Mouse (Mus musculus) spleen, adult 2 months (tissue): Measurements from ENCODE around the gene Fam43a. TPM values are rescaled to one million over a fixed set of nuclear protein-coding genes. Genes with fewer than 3 reads are reported as not detected.
A peak's percentile ranks its signal among the peaks of the same experiment; 100 is the strongest.

Source experiments
- DNase-seq, 2 experiments: peaks; one replicate each; pipeline versions ENCODE4 v3.0.0 to v3.0.0-alpha.2; 2012 to 2021; ENCODE audit warnings: low spot score in 2 of 2, low read depth in 1 of 2
- H3K27ac ChIP-seq: fragments of 200-500 bp; 2 replicates; pipeline ENCODE4 v1.5.1; 2012; ENCODE audit warnings: low read length, inconsistent platforms; ENCODE audit not compliant: insufficient read depth
- H3K27me3 ChIP-seq: fragments of 200-500 bp; 2 replicates; pipeline ENCODE4 v1.6.1; 2012; ENCODE audit warnings: mild to moderate bottlenecking, moderate library complexity, low read length, inconsistent platforms; ENCODE audit not compliant: control insufficient read depth, insufficient read depth
- H3K36me3 ChIP-seq: fragments of 200-500 bp; 2 replicates; pipeline ENCODE4 v1.6.1; 2012; ENCODE audit warnings: mild to moderate bottlenecking, low read length, inconsistent platforms; ENCODE audit not compliant: control insufficient read depth, insufficient read depth
- H3K4me1 ChIP-seq: fragments of 200-500 bp; 2 replicates; pipeline ENCODE4 v1.6.1; 2011; ENCODE audit warnings: inconsistent platforms; ENCODE audit not compliant: control insufficient read depth, insufficient read depth, insufficient read length
- H3K4me3 ChIP-seq: fragments of 200-500 bp; 2 replicates; pipeline ENCODE4 v1.5.1; 2011; ENCODE audit warnings: mild to moderate bottlenecking, inconsistent platforms; ENCODE audit not compliant: insufficient read depth, insufficient read length; ENCODE audit errors: extremely low read depth
- CTCF ChIP-seq: fragments of 200-500 bp; IDR thresholded peaks from 2 replicates; pipeline ENCODE4 v1.5.1; 2011; ENCODE audit warnings: mild to moderate bottlenecking, inconsistent platforms; ENCODE audit not compliant: insufficient read depth, insufficient read length, insufficient replicate concordance; ENCODE audit errors: extremely low read depth
- POLR2A ChIP-seq: fragments of 200-500 bp; IDR thresholded peaks from 2 replicates; pipeline ENCODE4 v1.6.1; 2011; ENCODE audit warnings: low read depth, low read length, inconsistent platforms
- WGBS: fragments of 180-500 bp; shearing (Covaris S2); methylation state at CpG from one replicate; pipeline ENCODE4 v1.1.7; 2018; 5-methylcytosine and 5-hydroxymethylcytosine counted together
- polyA plus RNA-seq: library from polyadenylated mRNA; depleted of rRNA; stranded (reverse); fragments of >200 nt; gene quantifications from 2 replicates; pipeline ENCODE4 v1.2.3, GENCODE M21; 2012

Fam43a gene
- polyA plus RNA-seq, 1 experiment: 56.3 TPM

DNA sequence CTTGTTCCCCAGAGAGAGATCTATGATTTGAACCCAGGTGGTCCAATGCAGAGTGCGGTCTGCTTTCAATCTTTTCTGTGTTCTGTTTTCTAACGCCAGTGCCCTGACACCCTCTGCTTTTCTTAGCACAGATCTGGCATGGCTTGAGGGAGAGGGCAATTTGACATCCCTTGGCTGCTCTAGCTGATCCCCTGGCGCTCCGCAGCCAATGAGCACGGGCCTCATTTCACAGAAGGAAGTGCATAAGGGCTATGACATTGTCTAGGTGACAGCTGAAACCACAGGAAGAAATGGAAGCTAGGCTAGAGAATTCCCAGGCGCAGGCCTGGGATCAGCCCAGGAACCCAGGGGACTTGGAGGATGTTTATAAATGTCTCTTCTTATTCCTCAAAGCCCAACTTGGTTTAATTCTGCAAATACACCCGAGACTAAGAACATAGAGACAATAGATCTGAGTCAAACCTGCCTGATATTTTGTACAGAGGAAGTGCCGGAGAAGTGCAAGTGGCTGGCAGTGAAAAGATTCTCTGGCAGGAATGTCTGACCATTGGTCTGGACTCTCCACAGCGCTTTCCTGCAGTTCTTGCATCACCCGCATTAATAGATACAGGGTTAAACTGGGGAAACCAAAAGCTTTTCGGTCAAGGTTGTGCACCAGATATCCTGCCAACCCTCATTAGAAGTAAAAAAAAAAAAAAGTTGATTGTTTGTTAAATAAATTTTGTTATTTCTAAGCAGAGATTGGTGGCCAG is 28.2 kb downstream of the Fam43a start:
- Histone ChIP-seq H3K27me3 (no peaks in the 10 kb centered on the region), H3K27ac (no peak overlapping the region), H3K4me1 (peaks cover 10% of the 10 kb centered on the region), H3K4me3 (no peak overlapping the region), H3K36me3 (no peaks in the 10 kb centered on the region)
- 87% methylated on average over 11 of the region's 11 CpGs for WGBS
- no peak for TF ChIP-seq CTCF
- no peak for TF ChIP-seq POLR2A
- DNase-seq: no peak

- no peak overlapping the region for H3K4me3 ChIP-seq
- peaks cover 8% of the 10 kb centered on the region for H3K4me1 ChIP-seq
- no peaks in the 10 kb centered on the region for H3K27me3 ChIP-seq
- H3K36me3 ChIP-seq: no peaks in the 10 kb centered on the region
- WGBS: 95% methylated on average over 6 of the region's 6 CpGs
- TF ChIP-seq POLR2A (no peak), CTCF (no peak)
- no peak for DNase-seq
- no peak overlapping the region for H3K27ac ChIP-seq
Observed at GRCm38 (mm10) chr16:30628401-30628800, 28.9 kb downstream of the Fam43a start.

DNA sequence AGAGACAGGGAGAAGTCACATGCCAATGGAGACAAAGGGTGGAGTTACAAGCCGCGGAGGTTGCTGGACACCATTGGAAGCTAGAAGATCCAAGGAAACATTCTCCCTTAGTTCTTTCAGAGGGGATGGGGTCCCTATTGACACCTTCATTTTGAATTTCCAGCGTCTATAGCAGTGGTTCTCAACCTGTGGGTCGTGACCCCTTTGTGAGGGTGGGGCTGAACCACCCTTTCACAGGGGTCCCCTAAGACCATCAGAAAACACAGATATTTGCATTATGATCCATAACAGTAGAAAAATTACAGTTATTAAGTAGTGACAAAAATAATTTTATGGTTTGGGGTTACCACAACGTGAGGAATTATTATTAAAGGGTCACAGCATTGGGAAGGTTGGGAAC is 30.0 kb downstream of the Fam43a start:
- 91% methylated on average over 5 of the region's 5 CpGs for WGBS
- Histone ChIP-seq H3K4me3 (no peak overlapping the region), H3K27ac (no peak overlapping the region), H3K36me3 (no peaks in the 10 kb centered on the region), H3K27me3 (no peaks in the 10 kb centered on the region), H3K4me1 (peaks cover 3% of the 10 kb centered on the region)
- TF ChIP-seq CTCF (no peak), POLR2A (no peak)
- no peak for DNase-seq

DNA sequence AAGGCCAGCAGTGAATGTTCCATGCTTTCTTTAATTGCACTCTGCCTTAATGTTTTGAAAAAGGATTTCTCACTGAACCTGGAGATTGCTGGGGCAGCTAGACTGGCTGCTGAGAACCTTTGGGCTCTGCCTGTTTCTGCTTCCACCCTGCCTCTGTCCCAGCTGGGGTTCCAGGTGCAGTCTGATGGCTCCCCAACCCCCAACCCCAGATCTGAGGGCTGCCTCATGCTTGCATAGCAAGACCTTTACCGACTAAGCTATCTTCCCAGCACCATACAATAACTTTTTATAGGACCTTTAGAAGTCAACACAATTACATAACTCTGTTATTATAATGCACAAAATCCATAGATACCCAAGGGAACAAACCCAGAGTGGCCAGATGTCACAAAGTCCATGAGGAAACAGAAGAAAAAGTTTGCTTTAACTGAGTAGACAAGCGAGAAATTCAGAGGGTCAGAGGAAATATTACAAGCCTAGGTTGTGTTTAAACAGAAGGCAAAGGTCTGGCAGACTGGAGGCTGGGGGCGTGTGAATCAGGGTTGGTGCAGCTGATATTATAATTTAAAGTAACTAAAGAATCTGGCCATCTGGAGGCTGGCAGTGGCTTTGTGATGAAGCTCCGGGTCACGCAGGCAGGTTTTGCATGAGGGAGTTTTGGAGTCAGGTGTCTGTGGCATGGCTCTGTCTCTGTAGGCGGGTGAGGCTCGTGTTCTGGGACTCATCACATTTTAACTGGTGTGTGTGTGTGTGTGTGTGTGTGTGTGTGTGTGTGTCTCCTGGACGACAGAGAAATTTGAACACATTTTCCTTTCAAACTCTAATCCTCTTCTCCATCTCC is 34.6 kb downstream of the Fam43a start:
- TF ChIP-seq POLR2A: no peak
- TF ChIP-seq CTCF: no peak
- Histone ChIP-seq H3K27ac (no peak overlapping the region), H3K4me1 (peaks cover 3% of the 10 kb centered on the region; the same call in 1 of the 2 replicates), H3K4me3 (no peak overlapping the region), H3K27me3 (no peaks in the 10 kb centered on the region), H3K36me3 (no peaks in the 10 kb centered on the region)
- DNase-seq: peak in 1 of 2 experiments; percentile 57
- 39% methylated on average over 8 of the region's 8 CpGs for WGBS

DNA sequence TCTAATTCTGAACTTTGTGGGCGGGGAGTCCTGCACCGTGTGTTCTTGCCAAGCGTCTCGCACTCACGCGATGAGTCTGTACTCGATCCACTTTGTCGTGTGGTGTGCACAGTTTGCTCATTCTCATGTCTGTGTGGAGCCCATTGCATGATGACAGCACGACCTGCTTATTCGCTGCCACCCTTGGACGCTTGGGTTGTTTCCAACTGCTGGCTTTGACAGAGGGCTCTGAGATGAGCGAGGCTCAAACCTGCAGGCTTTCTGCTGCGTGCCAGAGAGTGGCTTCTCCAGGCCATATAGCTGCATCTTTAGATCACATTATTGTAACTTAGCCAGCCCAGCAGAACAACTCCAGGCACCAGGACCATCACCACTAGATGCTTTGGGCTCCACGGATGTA is 39.1 kb downstream of the Fam43a start:
- TF ChIP-seq POLR2A: no peak
- Histone ChIP-seq H3K4me3 (no peak overlapping the region), H3K4me1 (peaks cover 3% of the 10 kb centered on the region; the same call in 1 of the 2 replicates), H3K36me3 (no peaks in the 10 kb centered on the region), H3K27me3 (no peaks in the 10 kb centered on the region), H3K27ac (no peak overlapping the region)
- WGBS: 89% methylated on average over 14 of the region's 14 CpGs
- DNase-seq: no peak

GRCm38 (mm10) chr16:30640591-30640990 is 41.1 kb downstream of the Fam43a start:
- H3K27me3 ChIP-seq: no peaks in the 10 kb centered on the region
- H3K4me1 ChIP-seq: peaks cover 7% of the 10 kb centered on the region; the same call in 1 of the 2 replicates
- TF ChIP-seq POLR2A (no peak), CTCF (no peak)
- H3K27ac ChIP-seq: no peak overlapping the region
- DNase-seq: no peak
- WGBS: 86% methylated on average over 2 of the region's 2 CpGs
- H3K4me3 ChIP-seq: no peak overlapping the region
- no peaks in the 10 kb centered on the region for H3K36me3 ChIP-seq
